21 mouse cellular contexts compared by ENCODE assay signal in genomic region chr12:57549667-57550160, GRCm38 (mm10). TPM values are rescaled to one million over a fixed set of nuclear protein-coding genes. Genes with fewer than 3 reads are reported as not detected.
DNase-seq lines count a peak whose midpoint lies in the region; ATAC-seq and TF ChIP-seq lines count a peak whose summit lies in the region.
"Had no signal": no experiment of that assay in that cellular context is flagged by ENCODE, and none has a peak within 500 bp of the region (broad histone marks: within the 10 kb centered on the region; RNA-seq: fewer than 3 reads in every experiment).

No protein-coding gene starts in this region.

- DNase-seq in heart, postnatal 10 days, result no peak
- peak; percentile 92 for DNase-seq in midbrain, embryonic 11.5 days (ENCODE audit: low spot score, missing footprints)
- no peak for DNase-seq in midbrain, postnatal 0 days (ENCODE audit: low spot score)
- DNase-seq in kidney, postnatal 36 days, result no peak
- no peak for DNase-seq in left cerebral cortex, adult 9 months (ENCODE audit: low spot score in 2 of 2)
- DNase-seq: adrenal gland, adult 8-10 months; cerebellum, adult 8-10 months; gastrocnemius, postnatal 10 days; kidney, adult 8-10 months; kidney, postnatal 4 days; left cerebral cortex, postnatal 4 days; thymus, postnatal 36 days had no signal

- intact Hi-C loops in heart, postnatal 10 days (cut with DNase I), result loop anchor here (5.0 to 10.0 kb wide), 2 partner anchors 857 to 1015 kb away; partner anchors contain the start of genes Nkx2-1 and Pax9

- peak overlapping the region; percentile 18; the same call in 1 of the 2 replicates for H3K4me2 ChIP-seq in heart, embryonic 16.5 days (ENCODE audit: low read depth, low read length)
- peak overlapping the region; percentile 36 for H3K4me2 ChIP-seq in midbrain, embryonic 11.5 days
- H3K4me2 ChIP-seq in midbrain, postnatal 0 days (ENCODE audit: low read depth, low read length, poor library complexity, severe bottlenecking), result no peak overlapping the region
- H3K4me2 ChIP-seq in intestine, embryonic 15.5 days (replicated peaks), result peak overlapping the region; percentile 90
- peak overlapping the region; percentile 41 for H3K4me2 ChIP-seq in stomach, embryonic 15.5 days
- H3K4me2 ChIP-seq: heart, embryonic 11.5 days; liver, embryonic 15.5 days; neural tube, embryonic 13.5 days had no signal

- no peaks in the 10 kb centered on the region for H3K36me3 ChIP-seq in heart, embryonic 16.5 days (ENCODE audit: control insufficient read depth, insufficient read depth)
- no peaks in the 10 kb centered on the region for H3K36me3 ChIP-seq in midbrain, embryonic 11.5 days (ENCODE audit: control insufficient read depth, insufficient read depth, low read length)
- H3K36me3 ChIP-seq in midbrain, postnatal 0 days (ENCODE audit: insufficient read depth, low read length), result no peaks in the 10 kb centered on the region
- no peaks in the 10 kb centered on the region for H3K36me3 ChIP-seq in intestine, embryonic 15.5 days
- no peaks in the 10 kb centered on the region for H3K36me3 ChIP-seq in stomach, embryonic 15.5 days
- H3K36me3 ChIP-seq: hindbrain, embryonic 10.5 days; liver, embryonic 15.5 days; neural tube, embryonic 13.5 days had no signal

- no peak overlapping the region for H3K27ac ChIP-seq in heart, embryonic 16.5 days (ENCODE audit: low read length)
- H3K27ac ChIP-seq in midbrain, embryonic 11.5 days (ENCODE audit: low read depth, low read length), result no peak overlapping the region
- H3K27ac ChIP-seq in midbrain, postnatal 0 days (ENCODE audit: low read depth, low read length), result no peak overlapping the region
- H3K27ac ChIP-seq in intestine, embryonic 15.5 days, result no peak overlapping the region
- H3K27ac ChIP-seq in stomach, embryonic 15.5 days, result peak overlapping the region; percentile 44; the same call in 1 of the 2 replicates
- H3K27ac ChIP-seq: hindbrain, embryonic 10.5 days; liver, embryonic 15.5 days; neural tube, embryonic 13.5 days had no signal

- H3K9ac ChIP-seq in heart, embryonic 16.5 days (ENCODE audit: low read length), result no peak overlapping the region
- peak overlapping the region; percentile 24; the same call in 1 of the 2 replicates for H3K9ac ChIP-seq in midbrain, embryonic 11.5 days (ENCODE audit: low read length)
- no peak overlapping the region for H3K9ac ChIP-seq in midbrain, postnatal 0 days (replicated peaks; ENCODE audit: low read length, poor library complexity, severe bottlenecking)
- no peak overlapping the region for H3K9ac ChIP-seq in intestine, embryonic 15.5 days
- H3K9ac ChIP-seq in stomach, embryonic 15.5 days, result no peak overlapping the region
- H3K9ac ChIP-seq: liver, embryonic 15.5 days; neural tube, embryonic 13.5 days had no signal

- 1% methylated on average over 15 of the region's 15 CpGs for WGBS in heart, embryonic 16.5 days
- WGBS in midbrain, embryonic 11.5 days, result 2% methylated on average over 15 of the region's 15 CpGs
- WGBS in midbrain, postnatal 0 days, result under 1% methylated on average over 15 of the region's 15 CpGs
- 3% methylated on average over 15 of the region's 15 CpGs for WGBS in intestine, embryonic 15.5 days
- WGBS in stomach, embryonic 15.5 days, result 2% methylated on average over 15 of the region's 15 CpGs

- TF ChIP-seq CTCF in midbrain, postnatal 0 days (IDR thresholded peaks at IDR 0.05), result no peak

- peaks cover 88% of the 10 kb centered on the region for H3K27me3 ChIP-seq in heart, embryonic 16.5 days (ENCODE audit: control insufficient read depth, insufficient read depth, low read length)
- peaks cover 93% of the 10 kb centered on the region for H3K27me3 ChIP-seq in midbrain, embryonic 11.5 days (ENCODE audit: control insufficient read depth, insufficient read depth, low read length)
- H3K27me3 ChIP-seq in midbrain, postnatal 0 days (ENCODE audit: insufficient read depth, low read length), result peaks cover 90% of the 10 kb centered on the region
- peaks cover 77% of the 10 kb centered on the region for H3K27me3 ChIP-seq in intestine, embryonic 15.5 days (replicated peaks)
- peaks cover 78% of the 10 kb centered on the region for H3K27me3 ChIP-seq in stomach, embryonic 15.5 days (replicated peaks)

- ATAC-seq in heart, embryonic 16.5 days (replicated peaks; ENCODE audit: extremely low read depth, insufficient read depth, low FRiP score), result no peak
- ATAC-seq in midbrain, embryonic 11.5 days (ENCODE audit: low FRiP score), result no peak
- no peak for ATAC-seq in midbrain, postnatal 0 days (ENCODE audit: low FRiP score)
- no peak for ATAC-seq in intestine, embryonic 15.5 days
- ATAC-seq in stomach, embryonic 15.5 days (ENCODE audit: insufficient read depth, low FRiP score, low read depth), result no peak

- peaks cover 16% of the 10 kb centered on the region for H3K4me1 ChIP-seq in heart, embryonic 16.5 days (ENCODE audit: control insufficient read depth, insufficient read depth, low read length)
- peaks cover 17% of the 10 kb centered on the region; the same call in 1 of the 2 replicates for H3K4me1 ChIP-seq in midbrain, embryonic 11.5 days (ENCODE audit: control insufficient read depth, insufficient read depth, low read length)
- H3K4me1 ChIP-seq in midbrain, postnatal 0 days (ENCODE audit: insufficient read depth, low read length), result 0 out of 2 replicates have a peak, but pooled peaks cover 7% of the 10 kb centered on the region
- peaks cover 12% of the 10 kb centered on the region for H3K4me1 ChIP-seq in intestine, embryonic 15.5 days (replicated peaks)
- H3K4me1 ChIP-seq in stomach, embryonic 15.5 days, result peaks cover 14% of the 10 kb centered on the region; the same call in 1 of the 2 replicates

- H3K9me3 ChIP-seq in heart, embryonic 16.5 days (replicated peaks; ENCODE audit: control insufficient read depth, low read length), result no peaks in the 10 kb centered on the region
- H3K9me3 ChIP-seq in midbrain, embryonic 11.5 days (ENCODE audit: control insufficient read depth, low read length), result no peaks in the 10 kb centered on the region
- H3K9me3 ChIP-seq in midbrain, postnatal 0 days (ENCODE audit: low read length), result no peaks in the 10 kb centered on the region
- no peaks in the 10 kb centered on the region for H3K9me3 ChIP-seq in intestine, embryonic 15.5 days
- no peaks in the 10 kb centered on the region for H3K9me3 ChIP-seq in stomach, embryonic 15.5 days
- H3K9me3 ChIP-seq: hindbrain, embryonic 10.5 days; liver, embryonic 15.5 days; neural tube, embryonic 13.5 days had no signal

- H3K4me3 ChIP-seq in heart, embryonic 16.5 days (ENCODE audit: low read length), result peak overlapping the region; percentile 12; the same call in 1 of the 2 replicates
- peak overlapping the region; percentile 11; the same call in 1 of the 2 replicates for H3K4me3 ChIP-seq in midbrain, embryonic 11.5 days (ENCODE audit: low read depth, low read length)
- no peak overlapping the region for H3K4me3 ChIP-seq in midbrain, postnatal 0 days (ENCODE audit: low read depth, low read length)
- H3K4me3 ChIP-seq in intestine, embryonic 15.5 days (replicated peaks), result peak overlapping the region; percentile 23
- peak overlapping the region; percentile 53 for H3K4me3 ChIP-seq in stomach, embryonic 15.5 days (replicated peaks)
- H3K4me3 ChIP-seq: hindbrain, embryonic 10.5 days; liver, embryonic 15.5 days; neural tube, embryonic 13.5 days had no signal

RNA-seq across cellular contexts. Expression of gene Foxa1, which starts 3.0 kb away (rescaled TPM):
- 0.18 and 0.74 TPM in 2 replicates for polyA plus RNA-seq in heart, embryonic 16.5 days (2015; fragmentation: Nextera tagmentation; extraction: Ambion mirVana)
- not detected for total RNA-seq in heart, postnatal 10 days (2021)
- polyA plus RNA-seq in midbrain, embryonic 11.5 days (2014; fragmentation: Nextera tagmentation; extraction: Ambion mirVana), result 6.8 and 10.5 TPM in 2 replicates
- 2.1 and 2.2 TPM in 2 replicates for total RNA-seq in midbrain, postnatal 0 days (2014; rRNA removed)
- 1.7 and 1.9 TPM in 2 replicates for polyA plus RNA-seq in midbrain, postnatal 0 days (2015; fragmentation: Nextera tagmentation; extraction: Ambion mirVana)
- 6.4 and 8.9 TPM in 2 replicates for polyA plus RNA-seq in intestine, embryonic 15.5 days (2015; fragmentation: Nextera tagmentation; extraction: Ambion mirVana)
- 23.2 and 27.1 TPM in 2 replicates for polyA plus RNA-seq in stomach, embryonic 15.5 days (2015; fragmentation: Nextera tagmentation; extraction: Ambion mirVana)
- total RNA-seq: adrenal gland, adult 8-10 months; gastrocnemius, postnatal 10 days; layer of hippocampus, postnatal 14 days; left cerebral cortex, postnatal 4 days had no signal
- polyA plus RNA-seq: cortical plate, adult 2 months had no signal

RNA-seq across cellular contexts. Expression of gene Ttc6, which starts 14.2 kb away (rescaled TPM):
- 0.09 and 0.57 TPM in 2 replicates for polyA plus RNA-seq in heart, embryonic 16.5 days (2015; fragmentation: Nextera tagmentation; extraction: Ambion mirVana)
- total RNA-seq in heart, postnatal 10 days (2021), result not detected
- polyA plus RNA-seq in midbrain, embryonic 11.5 days (2014; fragmentation: Nextera tagmentation; extraction: Ambion mirVana), result 2.6 and 2.9 TPM in 2 replicates
- 2.2 and 2.7 TPM in 2 replicates for total RNA-seq in midbrain, postnatal 0 days (2014; rRNA removed)
- 0.90 and 0.91 TPM in 2 replicates for polyA plus RNA-seq in midbrain, postnatal 0 days (2015; fragmentation: Nextera tagmentation; extraction: Ambion mirVana)
- polyA plus RNA-seq in intestine, embryonic 15.5 days (2015; fragmentation: Nextera tagmentation; extraction: Ambion mirVana), result 0.71 and 0.92 TPM in 2 replicates
- 3.8 and 4.2 TPM in 2 replicates for polyA plus RNA-seq in stomach, embryonic 15.5 days (2015; fragmentation: Nextera tagmentation; extraction: Ambion mirVana)
- total RNA-seq: adrenal gland, adult 8-10 months; gastrocnemius, postnatal 10 days had no signal
